Mouse (Mus musculus): ENCODE results near the gene Hectd3. TPM values are rescaled to one million over a fixed set of nuclear protein-coding genes. Genes with fewer than 3 reads are reported as not detected.

Gene Hectd3
- polyA plus RNA-seq (2014; fragmentation: Illumina TruSeq; extraction: RNeasy Lipid Tissue Mini Kit (QIAGEN cat#74804); ENCODE audit: low read depth, low replicate concordance) = 8.0 TPM

GRCm38 (mm10) chr4:116995131-116995797 is at the start of gene Hectd3:
Gene Hectd3, plus strand, starts transcription at chr4:116995317.

GRCm38 (mm10) chr4:116993672-116994621 is 1.2 kb upstream of the Hectd3 start, which contains the start of gene Urod:
Gene Urod, minus strand, starts transcription at chr4:116994413.

GRCm38 (mm10) chr4:117019206-117020134 is 24.4 kb downstream of the Hectd3 start, which contains the start of gene Eif2b3:
Gene Eif2b3, plus strand, starts transcription at chr4:117019402.

Other genes with a start within 250 kb of the Hectd3 start
- 4.4 TPM for gene Toe1, start 187.7 kb upstream of the Hectd3 start, polyA plus RNA-seq (2014; fragmentation: Illumina TruSeq; extraction: RNeasy Lipid Tissue Mini Kit (QIAGEN cat#74804); ENCODE audit: low read depth, low replicate concordance)
- 0.61 TPM for gene Mutyh, start 187.6 kb upstream of the Hectd3 start, polyA plus RNA-seq (2014; fragmentation: Illumina TruSeq; extraction: RNeasy Lipid Tissue Mini Kit (QIAGEN cat#74804); ENCODE audit: low read depth, low replicate concordance)
- not detected for gene Hpdl, start 173.6 kb upstream of the Hectd3 start, polyA plus RNA-seq (2014; fragmentation: Illumina TruSeq; extraction: RNeasy Lipid Tissue Mini Kit (QIAGEN cat#74804); ENCODE audit: low read depth, low replicate concordance)
- gene Zswim5, start 117.9 kb upstream of the Hectd3 start, polyA plus RNA-seq (2014; fragmentation: Illumina TruSeq; extraction: RNeasy Lipid Tissue Mini Kit (QIAGEN cat#74804); ENCODE audit: low read depth, low replicate concordance) = 4.8 TPM
- gene Urod, start 904 bp upstream of the Hectd3 start, polyA plus RNA-seq (2014; fragmentation: Illumina TruSeq; extraction: RNeasy Lipid Tissue Mini Kit (QIAGEN cat#74804); ENCODE audit: low read depth, low replicate concordance) = 8.9 TPM
- 26.6 TPM for gene Eif2b3, start 24.1 kb downstream of the Hectd3 start, polyA plus RNA-seq (2014; fragmentation: Illumina TruSeq; extraction: RNeasy Lipid Tissue Mini Kit (QIAGEN cat#74804); ENCODE audit: low read depth, low replicate concordance)
- gene Ptch2, start 100.8 kb downstream of the Hectd3 start, polyA plus RNA-seq (2014; fragmentation: Illumina TruSeq; extraction: RNeasy Lipid Tissue Mini Kit (QIAGEN cat#74804); ENCODE audit: low read depth, low replicate concordance) = not detected
- gene Btbd19, start 130.4 kb downstream of the Hectd3 start, polyA plus RNA-seq (2014; fragmentation: Illumina TruSeq; extraction: RNeasy Lipid Tissue Mini Kit (QIAGEN cat#74804); ENCODE audit: low read depth, low replicate concordance) = 0.73 TPM
- not detected for gene Tctex1d4, start 131.5 kb downstream of the Hectd3 start, polyA plus RNA-seq (2014; fragmentation: Illumina TruSeq; extraction: RNeasy Lipid Tissue Mini Kit (QIAGEN cat#74804); ENCODE audit: low read depth, low replicate concordance)
- gene Plk3, start 138.6 kb downstream of the Hectd3 start, polyA plus RNA-seq (2014; fragmentation: Illumina TruSeq; extraction: RNeasy Lipid Tissue Mini Kit (QIAGEN cat#74804); ENCODE audit: low read depth, low replicate concordance) = 0.49 TPM
- gene Rps8, start 160.9 kb downstream of the Hectd3 start, polyA plus RNA-seq (2014; fragmentation: Illumina TruSeq; extraction: RNeasy Lipid Tissue Mini Kit (QIAGEN cat#74804); ENCODE audit: low read depth, low replicate concordance) = 56.0 TPM
- 0.16 TPM for gene Kif2c, start 187.3 kb downstream of the Hectd3 start, polyA plus RNA-seq (2014; fragmentation: Illumina TruSeq; extraction: RNeasy Lipid Tissue Mini Kit (QIAGEN cat#74804); ENCODE audit: low read depth, low replicate concordance)